Mouse (Mus musculus): ENCODE data around the gene Taok3.

The Taok3 gene

DNA sequence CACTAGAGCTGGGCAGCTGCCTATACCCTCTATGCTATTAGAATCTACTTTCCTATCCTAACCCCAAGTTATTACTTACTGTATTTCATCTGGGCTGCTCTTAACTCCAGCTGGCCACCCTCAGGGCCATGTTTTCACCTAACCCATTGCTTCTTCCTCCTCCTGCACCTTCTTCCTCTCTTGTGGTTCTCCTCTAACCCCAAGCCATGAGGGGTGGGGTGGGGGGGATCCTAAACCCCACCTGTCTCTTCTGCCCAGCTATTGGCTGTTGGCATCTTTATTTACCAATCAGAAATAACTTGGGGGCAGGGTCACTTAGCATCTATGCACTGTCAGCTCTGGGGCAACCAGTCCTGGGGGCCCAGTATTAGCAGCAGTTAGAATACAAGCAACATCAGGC is 26.2 kb downstream of the Taok3 start:
- DNase-seq (ENCODE audit: low spot score) = no peak

DNA sequence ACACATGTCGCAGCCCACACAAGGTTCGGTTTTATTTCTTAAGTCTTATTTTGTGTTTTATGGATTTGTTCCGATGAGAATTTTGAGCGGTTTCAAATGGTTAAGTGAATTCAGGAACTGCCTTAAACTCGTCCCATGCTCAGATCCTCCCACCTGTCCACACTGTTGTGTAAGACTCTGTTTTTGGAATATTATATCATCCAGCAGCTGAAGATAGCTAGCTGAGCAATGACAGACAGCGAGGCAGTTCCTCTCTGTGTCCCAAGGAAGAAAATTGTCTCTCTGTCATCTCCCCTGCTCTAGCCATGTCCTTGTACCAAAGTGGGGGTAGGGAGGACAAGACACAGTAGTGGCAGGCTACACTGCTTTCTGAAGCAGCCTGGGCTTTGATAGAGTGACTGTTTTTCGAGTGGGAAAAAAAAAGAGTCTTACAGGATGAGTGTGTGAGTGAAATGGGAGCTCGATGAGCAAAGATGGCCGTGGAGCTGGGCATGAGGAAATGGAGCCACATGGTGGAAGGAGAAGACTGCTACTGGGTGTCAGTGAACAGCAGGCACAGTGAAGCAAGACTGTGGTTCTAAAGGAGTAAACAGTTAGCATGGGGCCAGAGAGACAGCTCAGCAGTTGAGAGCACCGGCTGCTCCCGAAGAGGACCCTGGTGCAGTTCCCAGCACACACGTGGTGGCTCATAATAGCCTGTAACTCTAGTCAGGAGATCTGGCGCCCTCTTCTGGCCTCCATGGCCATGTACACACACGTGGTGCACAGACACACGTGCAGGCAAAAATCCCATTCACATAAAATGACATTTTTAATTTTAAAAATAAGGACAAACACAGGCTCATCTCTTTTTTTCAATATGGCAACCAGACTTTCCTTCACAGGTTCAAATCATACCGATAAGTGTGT is 27.5 kb downstream of the Taok3 start:
- DNase-seq (ENCODE audit: low spot score) = no peak

DNA sequence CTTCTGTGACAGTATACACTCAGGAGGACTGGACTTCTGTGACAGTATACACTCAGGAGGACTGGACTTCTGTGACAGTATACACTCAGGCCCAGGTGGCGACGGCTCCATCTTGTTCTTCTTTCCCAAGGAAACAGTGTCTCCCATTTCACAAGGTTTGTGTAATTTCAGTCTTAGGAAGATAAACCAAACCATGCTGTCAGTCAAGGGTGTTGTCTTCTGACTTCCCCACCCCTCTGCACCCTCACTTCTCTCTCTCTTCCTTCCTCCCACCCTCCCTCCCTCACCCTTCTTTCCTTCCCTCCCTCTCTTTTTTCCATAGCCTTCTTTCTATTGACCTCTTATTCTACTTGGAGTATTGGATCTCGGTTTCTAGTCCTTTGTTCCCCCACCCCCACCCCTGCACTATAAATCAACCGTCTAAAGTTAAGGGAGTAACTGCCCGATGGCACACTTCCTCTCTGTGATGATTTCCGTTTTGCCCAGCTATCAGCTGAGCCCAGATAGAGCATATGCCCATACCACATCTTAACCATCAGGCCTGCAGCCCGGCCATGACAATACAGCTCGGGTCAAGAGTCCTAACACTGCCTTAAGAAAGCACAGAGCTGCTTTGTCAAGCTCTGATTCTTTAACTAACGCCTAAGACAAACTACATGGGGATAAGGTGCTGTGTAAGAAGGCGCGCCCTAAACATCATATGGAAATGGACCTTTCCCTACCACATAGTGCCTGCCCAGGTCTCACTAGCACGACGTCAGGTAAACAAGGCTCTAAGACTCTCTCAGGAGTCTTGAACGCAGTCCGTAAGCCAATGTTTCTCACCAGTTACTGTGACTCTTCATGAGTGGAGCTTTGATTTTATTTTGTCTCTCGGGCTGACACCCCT is 29.4 kb downstream of the Taok3 start:
- no peak for DNase-seq (ENCODE audit: low spot score)

DNA sequence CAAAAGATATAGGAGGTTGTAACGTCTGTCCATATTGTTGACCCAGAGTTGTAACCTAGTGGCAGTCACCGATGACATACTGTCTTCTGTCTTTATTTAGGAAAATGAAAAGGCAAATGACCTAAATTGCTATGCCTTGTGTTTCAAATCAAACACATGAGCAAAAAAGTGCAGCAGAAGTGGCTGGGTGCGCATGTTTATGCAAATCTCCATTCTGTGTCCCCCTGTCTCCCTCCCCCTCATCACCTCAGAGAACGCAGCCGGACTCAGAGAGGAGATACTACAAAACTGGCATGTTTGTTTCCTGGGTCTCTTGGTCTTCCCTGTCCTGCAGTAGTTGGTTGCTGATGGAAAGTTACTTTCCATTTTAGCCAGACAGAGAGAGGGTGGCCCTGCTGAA is 30.1 kb downstream of the Taok3 start:
- no peak for DNase-seq (ENCODE audit: low spot score)

DNA sequence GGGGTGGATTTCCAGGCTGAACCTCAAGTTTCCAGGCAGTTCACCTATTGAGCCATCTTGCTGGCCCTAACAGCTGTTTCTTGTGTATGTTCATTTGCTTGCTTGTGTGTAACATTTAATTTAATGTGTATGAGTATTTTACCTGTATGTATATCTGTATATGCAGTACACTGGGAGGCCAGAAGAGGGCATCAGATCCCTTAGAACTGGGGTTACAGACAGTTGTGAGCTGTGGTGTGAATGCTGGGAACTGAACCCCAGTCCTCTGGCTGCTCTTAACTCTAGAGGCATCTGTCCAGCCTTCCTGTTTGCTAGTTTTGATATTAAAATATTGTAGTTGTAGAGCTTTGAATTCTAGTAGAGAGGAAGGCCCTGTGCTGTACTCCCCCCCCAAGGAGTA is 33.0 kb downstream of the Taok3 start:
- no peak for DNase-seq (ENCODE audit: low spot score)

DNA sequence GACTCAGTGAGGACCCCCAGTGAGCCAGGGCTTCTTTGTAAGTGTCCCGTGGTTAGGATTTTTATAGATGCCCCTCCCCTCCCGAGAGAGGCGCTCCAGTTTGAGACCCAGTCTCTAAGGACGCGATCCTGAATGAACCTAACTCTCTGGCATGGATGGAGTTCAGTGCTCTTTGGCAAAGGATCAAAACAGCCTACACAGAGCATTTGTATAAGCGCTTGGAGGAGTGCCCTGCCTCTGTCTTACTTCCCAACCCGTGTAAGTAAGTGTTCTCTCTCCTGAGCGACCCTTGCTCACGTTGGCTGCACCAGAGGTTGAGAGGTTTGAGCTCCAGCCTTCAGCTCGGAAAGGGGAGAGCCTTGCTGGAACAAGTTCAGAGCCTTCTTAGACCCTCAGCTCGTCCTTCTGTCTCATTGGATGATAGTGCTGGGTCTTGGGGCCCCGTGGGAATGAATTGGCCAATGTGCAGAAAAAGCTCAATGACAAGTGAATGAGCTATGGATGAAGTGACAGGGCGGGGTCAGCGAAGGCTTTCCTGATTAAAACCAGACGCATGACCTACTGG is 33.7 kb downstream of the Taok3 start:
- DNase-seq (ENCODE audit: low spot score) = no peak

DNA sequence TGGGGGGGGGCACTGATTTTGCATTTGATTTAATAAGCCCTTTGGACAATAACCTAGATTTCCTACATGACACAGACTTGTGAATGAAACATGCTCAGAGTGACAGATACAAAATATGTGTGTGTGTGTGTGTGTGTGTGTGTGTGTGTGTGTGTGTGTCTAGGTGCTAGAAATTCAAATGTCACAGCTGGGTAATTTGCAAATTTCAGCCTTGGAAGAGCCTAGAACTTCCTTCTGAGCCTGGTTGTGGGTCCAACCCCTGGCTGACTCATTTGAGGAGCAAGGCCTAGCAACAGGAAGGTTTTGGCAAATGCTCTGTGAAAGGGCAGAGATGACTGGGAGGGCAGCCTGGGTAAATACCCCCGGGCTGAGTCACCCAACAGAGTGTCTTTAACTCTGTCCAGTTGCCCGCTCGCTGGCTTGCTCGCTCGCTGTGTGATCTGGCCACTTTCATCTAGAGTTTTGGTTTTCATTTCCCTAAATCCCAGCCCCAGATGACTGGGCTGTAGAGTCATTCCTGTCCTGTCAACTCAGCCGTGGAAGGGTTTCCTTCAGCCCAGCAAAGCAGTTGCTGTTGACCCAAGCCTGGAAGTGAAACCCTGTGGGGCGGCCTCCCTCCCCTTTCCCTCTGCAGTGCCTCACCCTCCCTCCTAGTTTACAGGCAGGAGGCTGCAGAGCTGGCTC is 38.5 kb downstream of the Taok3 start:
- peak; percentile 45 for DNase-seq (ENCODE audit: low spot score)

DNA sequence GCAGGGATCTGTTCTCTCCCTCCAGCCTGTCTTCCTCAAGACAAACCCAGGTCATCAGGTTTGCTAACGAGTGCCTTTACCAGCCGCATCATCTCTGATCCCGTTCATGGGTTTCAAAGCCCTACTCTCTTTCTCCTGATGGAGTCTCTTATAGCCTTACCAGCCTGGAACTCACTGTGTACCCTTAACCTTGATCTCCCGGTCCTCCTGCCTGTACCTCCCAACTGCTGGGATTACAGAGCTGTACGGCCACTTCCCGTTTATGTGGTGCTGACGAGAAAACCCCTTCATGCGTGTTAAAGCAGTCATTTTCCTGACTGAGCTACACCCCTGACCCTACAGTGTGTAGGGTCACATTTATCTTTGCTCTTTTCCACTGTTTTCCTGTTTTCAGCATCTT is 39.4 kb downstream of the Taok3 start:
- DNase-seq (ENCODE audit: low spot score) = no peak

DNA sequence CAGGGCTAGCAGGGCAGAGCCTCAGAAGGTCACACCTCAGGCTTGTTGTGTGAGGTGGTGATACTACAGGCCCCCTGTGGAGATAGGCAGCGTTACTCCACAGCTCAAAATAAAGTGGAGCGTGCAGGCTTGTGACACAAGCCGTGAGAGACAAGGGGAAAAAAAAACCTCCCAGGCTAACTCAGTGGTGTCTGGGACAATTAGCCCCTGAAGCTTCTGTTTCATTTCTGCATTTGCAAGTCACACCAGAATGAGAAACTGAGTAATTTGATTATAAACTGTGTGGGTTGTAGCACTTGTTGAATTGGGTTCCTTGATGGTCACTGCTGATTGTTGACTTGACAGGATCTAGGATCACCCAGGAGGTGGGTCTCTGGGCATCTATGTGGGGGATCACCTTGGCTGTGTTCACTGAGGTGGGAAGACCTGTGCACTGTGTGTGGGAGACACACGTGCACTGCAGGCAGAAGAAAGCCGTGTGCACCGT is 39.9 kb downstream of the Taok3 start:
- DNase-seq (ENCODE audit: low spot score) = no peak

DNA sequence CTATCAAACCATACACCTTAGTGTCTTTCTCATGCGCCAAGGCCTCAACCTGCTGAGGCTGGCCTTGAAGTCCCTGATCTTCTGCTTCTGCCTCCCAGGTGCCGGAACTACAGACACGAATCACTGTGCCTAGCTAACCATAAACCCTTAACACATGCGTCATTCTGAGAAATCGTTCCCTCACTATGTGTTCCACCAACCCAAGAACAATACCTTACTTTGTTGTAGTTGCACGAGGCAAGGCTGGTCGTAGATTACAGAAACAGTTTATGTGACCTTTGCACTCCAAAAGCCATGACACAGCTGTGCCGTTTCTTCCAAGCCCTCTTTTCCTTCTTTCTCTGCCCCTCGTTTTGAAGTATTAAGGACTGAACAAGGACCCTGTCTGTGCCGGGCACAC is 40.6 kb downstream of the Taok3 start:
- DNase-seq (ENCODE audit: low spot score) = no peak

DNA sequence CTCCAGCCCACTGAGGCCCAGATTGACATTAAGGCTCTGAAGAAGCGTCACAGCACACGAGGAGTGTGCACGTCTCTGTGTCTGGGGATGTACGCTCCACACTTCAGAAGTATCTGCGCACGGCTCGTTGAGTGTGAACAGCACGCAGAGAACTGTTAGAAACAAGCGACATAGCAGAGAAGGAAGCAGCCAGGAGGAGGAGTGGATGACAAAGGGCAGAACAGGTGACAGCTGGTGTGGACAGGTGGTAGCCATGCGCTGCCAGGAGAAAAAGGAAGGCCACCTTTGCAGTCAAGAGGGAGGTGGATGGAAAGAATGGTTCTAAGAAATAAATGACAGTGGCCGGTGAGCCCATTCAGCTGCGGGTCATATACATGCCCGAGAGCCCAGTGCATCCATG is 43.9 kb downstream of the Taok3 start:
- DNase-seq (ENCODE audit: low spot score) = no peak

DNA sequence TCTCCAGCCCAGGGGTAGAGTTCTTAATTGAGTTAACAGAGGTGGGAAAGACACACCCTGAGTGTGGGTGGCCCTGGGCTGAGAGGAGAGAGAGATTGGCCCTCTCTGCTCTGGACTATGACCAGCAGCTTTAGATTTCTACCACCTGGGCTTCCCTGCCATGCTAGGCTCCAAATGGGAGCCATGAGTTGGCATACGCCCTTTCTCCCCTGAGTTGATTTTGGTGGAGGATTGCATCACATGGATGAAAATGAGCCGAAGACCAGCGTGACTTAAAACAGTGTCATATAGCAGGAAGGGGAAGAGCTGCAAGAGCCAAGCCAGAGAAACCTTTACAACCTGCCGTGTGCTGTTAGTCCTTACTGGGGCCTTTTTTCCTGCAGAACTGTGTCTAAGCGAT is 44.6 kb downstream of the Taok3 start:
- DNase-seq (ENCODE audit: low spot score) = no peak

DNA sequence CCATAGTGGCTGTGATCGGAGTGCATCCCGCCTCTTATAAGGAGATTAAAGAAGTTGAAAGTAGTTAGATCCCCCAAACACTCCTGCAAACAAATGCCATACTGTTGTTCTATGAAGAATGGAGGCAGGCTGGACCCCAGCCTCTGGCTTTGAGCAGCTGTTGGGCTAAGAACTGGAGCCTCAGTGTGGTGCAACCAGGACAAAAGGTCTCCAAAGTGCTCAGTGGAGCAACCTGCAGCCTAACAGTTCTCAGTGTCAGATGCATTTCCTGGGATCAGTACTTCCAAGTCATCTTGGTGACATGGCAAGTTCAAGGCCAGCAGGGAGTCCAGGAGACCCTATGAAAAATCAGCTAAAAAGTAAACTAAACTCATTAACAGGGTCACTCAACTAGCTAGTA is 45.0 kb downstream of the Taok3 start:
- no peak for DNase-seq (ENCODE audit: low spot score)

DNA sequence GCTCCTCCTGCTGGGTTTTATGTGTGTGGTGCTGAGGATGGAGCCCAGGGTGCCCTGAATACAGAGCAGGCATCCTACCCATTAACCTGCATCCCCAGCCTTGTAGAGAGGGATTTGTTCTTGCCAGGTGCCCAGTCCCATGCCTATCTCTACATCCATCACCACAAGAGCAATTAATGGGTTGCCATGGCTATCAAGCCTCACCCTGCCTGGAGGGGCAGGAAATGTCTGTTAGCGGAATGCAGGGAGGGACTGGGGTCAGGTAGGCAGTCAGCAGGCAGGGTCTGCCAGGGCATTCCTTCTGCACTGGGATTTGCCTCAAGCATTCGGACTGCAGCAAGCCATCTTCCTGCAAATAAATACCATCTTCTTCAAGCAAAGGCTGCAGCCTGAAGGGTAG is 46.0 kb downstream of the Taok3 start:
- no peak for DNase-seq (ENCODE audit: low spot score)

DNA sequence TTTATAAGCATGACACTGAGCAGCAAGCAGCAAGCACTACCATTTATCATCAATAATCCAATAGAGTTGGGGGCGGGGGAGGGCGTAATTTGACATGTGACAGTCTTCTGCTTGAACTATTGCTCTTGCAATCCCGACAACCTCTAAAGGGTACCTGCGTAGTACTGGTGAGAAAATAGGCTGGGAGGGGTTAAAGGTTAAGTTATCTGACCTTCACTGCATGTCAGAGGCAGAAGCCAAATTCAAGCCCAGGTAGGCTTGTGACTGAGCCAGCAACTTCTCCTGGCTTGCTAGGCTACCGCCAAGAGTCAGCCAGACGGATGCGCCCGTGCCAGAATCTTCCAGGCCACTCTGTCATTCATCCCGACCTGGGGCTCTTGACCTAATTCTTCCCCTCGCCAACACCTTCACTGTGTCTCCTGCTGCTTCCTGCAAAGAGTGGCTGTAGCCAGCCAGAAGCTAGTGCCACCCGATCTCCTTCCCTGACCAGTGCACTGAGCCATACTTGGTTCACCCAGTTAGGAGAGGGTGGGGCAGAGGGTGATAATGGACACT is 47.0 kb downstream of the Taok3 start:
- no peak for DNase-seq (ENCODE audit: low spot score)

DNA sequence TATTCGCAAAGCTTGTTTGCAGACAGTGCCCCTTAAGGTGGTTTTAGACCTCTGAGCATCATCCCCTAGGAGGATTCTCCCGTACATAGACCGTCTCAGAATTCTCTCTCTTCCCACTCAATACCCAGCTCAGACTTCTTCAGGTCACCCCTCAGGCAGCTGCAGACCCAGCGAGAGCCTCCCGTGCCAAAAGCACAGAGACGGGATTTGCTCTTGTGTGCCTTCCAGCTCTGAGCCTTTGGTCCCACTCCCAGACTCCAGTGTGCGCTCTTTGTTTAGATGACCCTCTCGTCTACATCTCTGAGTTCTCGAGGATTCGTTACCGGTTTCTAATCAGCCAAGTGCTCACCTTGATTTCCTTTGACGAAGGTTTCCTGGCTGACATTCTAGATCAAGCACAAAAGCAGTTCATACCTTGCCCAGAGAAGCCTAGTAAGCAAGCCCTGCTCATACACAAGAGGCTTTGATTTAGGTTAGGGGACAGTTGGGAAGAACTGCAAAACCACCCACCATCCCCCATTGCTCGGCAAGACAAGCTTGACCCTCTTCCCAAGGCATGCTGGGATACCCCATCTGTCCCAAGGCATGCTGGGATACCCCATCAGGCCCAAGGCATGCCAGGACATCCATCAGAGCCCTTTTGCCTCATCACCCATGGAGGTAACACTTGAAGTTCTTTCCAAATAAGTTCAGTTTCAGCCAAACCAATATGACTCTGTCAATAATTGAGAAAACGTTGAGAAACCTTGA is 48.6 kb downstream of the Taok3 start:
- DNase-seq (ENCODE audit: low spot score) = no peak

DNA sequence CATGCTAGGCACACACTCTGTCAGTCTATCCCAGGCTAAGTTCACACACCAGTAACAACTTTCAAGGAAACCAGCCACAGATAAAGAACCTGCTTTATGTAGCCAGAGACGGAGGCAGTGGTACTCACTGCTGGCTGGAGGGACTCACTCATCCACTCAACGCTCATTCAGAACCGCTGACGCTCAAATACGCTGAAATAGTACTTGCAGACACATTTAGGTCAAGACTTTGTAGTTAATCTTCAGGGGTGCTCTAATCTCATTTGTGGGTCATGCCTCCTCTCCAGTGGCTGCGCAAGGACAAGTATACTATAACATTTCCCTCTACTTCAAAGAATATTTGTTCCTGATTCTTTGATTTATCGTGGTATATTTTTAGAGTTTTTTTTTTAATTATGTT is 54.1 kb downstream of the Taok3 start:
- no peak for DNase-seq (ENCODE audit: low spot score)

DNA sequence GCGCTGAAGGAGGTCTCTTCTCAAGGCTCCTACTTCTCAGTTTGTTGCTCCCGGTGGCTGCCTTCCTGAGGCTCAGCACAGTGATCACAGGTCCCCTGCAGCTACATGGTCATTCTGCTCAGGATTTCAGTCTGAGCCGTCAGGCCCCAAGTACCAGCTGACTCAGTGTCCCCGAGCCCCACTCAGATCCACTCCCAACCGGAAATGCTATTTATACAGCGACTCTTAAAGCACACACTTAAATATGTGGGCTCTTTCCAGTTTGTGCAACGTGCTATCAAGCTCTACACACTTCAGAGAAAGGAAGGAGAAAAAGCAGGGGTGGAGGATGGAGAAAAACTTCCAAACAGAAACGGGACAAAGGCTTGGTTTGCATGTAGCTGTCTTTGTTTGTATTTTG is 56.0 kb downstream of the Taok3 start:
- no peak for DNase-seq (ENCODE audit: low spot score)

DNA sequence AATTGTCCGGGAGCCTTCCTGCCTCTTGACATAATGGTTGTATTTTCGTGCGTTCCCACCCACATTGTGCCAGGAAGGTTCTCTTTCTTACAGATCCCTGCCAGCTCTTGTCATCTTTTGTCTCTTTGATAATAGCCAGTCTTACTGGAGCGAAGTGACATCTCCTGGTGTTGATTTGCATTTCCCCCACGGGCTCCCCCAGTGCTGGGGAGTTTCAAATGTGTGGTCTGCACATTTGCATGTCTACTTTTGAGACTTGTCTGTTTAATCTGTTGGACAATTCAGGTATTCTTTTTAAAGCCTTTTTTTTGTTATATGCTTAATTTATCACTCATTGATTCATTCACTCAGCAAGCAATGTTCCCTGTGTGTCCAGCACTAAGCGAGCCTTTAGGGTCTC is 58.1 kb downstream of the Taok3 start:
- DNase-seq (ENCODE audit: low spot score) = no peak

DNA sequence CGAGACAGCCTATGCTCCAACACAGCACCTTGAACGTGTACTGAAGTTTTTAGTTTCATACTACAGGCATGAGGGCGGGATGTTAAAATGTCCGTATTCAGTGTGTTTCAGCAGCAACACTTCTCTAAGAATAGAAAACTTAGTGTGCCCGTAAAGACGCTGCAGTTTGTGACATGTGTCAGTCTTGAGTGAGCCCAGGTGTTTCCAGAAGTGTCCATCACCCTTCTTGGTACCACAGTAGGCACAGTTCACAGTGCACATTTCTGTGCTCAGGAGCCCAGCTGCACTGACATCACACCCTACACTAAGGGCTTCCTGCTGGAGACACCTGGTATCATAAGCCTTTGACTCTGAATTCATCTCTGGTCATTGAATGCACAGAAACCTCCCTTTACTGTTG is 58.6 kb downstream of the Taok3 start:
- no peak for DNase-seq (ENCODE audit: low spot score)

DNA sequence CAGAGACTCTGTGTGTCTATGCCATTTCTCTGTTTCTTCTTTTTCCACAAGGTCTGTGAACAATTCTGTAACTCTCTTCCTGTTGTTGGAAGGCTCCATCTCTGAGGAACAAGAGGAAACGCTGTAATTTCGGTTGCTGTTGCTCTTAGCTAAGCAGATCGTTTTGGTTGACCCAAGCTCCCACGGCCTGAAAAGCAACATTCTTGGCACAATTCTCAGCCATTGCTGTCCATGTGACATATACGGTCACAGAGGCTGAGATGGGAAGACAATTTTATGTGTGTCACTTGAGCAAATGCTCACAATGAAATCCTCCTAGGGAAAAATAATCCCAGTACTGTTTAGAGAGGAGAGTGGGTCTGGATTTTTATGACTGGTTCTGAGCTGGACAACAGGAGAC is 62.0 kb downstream of the Taok3 start:
- no peak for DNase-seq (ENCODE audit: low spot score)

Data from urinary bladder, postnatal 25 days (tissue).